In the genomic region with DNA sequence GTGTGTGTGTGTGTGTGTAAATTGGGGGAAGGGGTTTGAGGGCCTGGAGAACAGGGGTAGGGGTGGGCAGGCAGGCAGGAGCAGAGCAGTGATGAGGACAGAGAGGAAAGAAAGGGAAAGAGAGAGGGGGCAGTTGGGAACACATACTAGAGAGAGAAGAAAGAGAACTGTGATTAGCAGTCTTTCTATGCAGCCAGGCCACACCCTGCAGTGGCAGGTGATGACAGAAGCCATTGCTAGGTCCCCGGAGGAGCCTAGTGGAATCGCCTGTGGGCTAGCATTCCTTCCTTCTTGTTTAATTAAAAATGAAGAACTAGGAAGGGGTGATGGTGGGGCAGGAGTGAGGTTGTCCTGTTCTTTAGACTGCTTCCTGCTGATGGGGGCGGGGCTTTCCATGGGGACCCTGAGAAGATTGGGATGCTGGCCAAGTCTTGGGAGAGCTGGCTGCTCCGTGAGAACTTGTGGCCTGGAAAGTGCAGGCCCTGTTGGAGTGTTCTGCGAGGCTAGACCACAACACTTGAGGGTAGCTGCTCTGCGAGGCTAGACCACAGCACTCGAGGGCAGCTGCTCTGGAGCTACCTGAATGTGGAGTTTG, we compare ENCODE assay signal across 14 mouse cellular contexts. TPM values are rescaled to one million over a fixed set of nuclear protein-coding genes. Genes with fewer than 3 reads are reported as not detected.
DNase-seq lines count a peak whose midpoint lies in the region; ATAC-seq and TF ChIP-seq lines count a peak whose summit lies in the region.
"Had no signal": no experiment of that assay in that cellular context is flagged by ENCODE, and none has a peak within 500 bp of the region (broad histone marks: within the 10 kb centered on the region; RNA-seq: fewer than 3 reads in every experiment).

No protein-coding gene starts in this region.

- no peak overlapping the region for H3K9ac ChIP-seq in hindbrain, embryonic 16.5 days (ENCODE audit: low read depth, low read length)
- H3K9ac ChIP-seq in lung, embryonic 16.5 days (ENCODE audit: low read length): no peak overlapping the region
- no peak overlapping the region for H3K9ac ChIP-seq in forebrain, postnatal 0 days
- H3K9ac ChIP-seq: limb, embryonic 12.5 days; liver, postnatal 0 days had no signal

- H3K27ac ChIP-seq in hindbrain, embryonic 16.5 days (ENCODE audit: low read depth, low read length): no peak overlapping the region
- H3K27ac ChIP-seq in hindbrain, embryonic 10.5 days: no peak overlapping the region
- no peak overlapping the region for H3K27ac ChIP-seq in lung, embryonic 16.5 days (ENCODE audit: low read length)
- H3K27ac ChIP-seq in forebrain, postnatal 0 days (ENCODE audit: low read depth, low read length): no peak overlapping the region
- H3K27ac ChIP-seq: hindbrain, postnatal 0 days; limb, embryonic 12.5 days had no signal

- no peaks in the 10 kb centered on the region for H3K9me3 ChIP-seq in hindbrain, embryonic 16.5 days (ENCODE audit: control insufficient read depth, low read length)
- no peaks in the 10 kb centered on the region for H3K9me3 ChIP-seq in hindbrain, embryonic 10.5 days
- no peaks in the 10 kb centered on the region for H3K9me3 ChIP-seq in lung, embryonic 16.5 days (ENCODE audit: control insufficient read depth, low read length)
- no peaks in the 10 kb centered on the region for H3K9me3 ChIP-seq in forebrain, postnatal 0 days (ENCODE audit: low read length)
- H3K9me3 ChIP-seq: limb, embryonic 12.5 days had no signal

- no peak overlapping the region for H3K4me2 ChIP-seq in hindbrain, embryonic 16.5 days (ENCODE audit: low read length)
- H3K4me2 ChIP-seq in lung, embryonic 16.5 days (ENCODE audit: low read depth, low read length): no peak overlapping the region
- H3K4me2 ChIP-seq in forebrain, postnatal 0 days (ENCODE audit: low read depth): no peak overlapping the region
- H3K4me2 ChIP-seq: limb, embryonic 12.5 days had no signal

- H3K4me3 ChIP-seq in hindbrain, embryonic 16.5 days (ENCODE audit: low read length): no peak overlapping the region
- H3K4me3 ChIP-seq in hindbrain, embryonic 10.5 days: no peak overlapping the region
- H3K4me3 ChIP-seq in lung, embryonic 16.5 days (ENCODE audit: low read length): no peak overlapping the region
- no peak overlapping the region for H3K4me3 ChIP-seq in forebrain, postnatal 0 days (ENCODE audit: low read depth, low read length)
- H3K4me3 ChIP-seq: limb, embryonic 12.5 days had no signal

- peak; percentile 26; the same call in 1 of the 2 replicates for ATAC-seq in hindbrain, embryonic 16.5 days
- peak; percentile 71; the same call in 1 of the 2 replicates for ATAC-seq in lung, embryonic 16.5 days (ENCODE audit: low read depth)
- ATAC-seq in forebrain, postnatal 0 days: 0 out of 2 replicates have a peak, but pooled peaks have one; percentile 10
- ATAC-seq: hindbrain, postnatal 0 days; liver, postnatal 0 days had no signal

- no peaks in the 10 kb centered on the region for H3K27me3 ChIP-seq in hindbrain, embryonic 16.5 days (replicated peaks; ENCODE audit: control insufficient read depth, insufficient read depth, low read length)
- H3K27me3 ChIP-seq in hindbrain, embryonic 10.5 days (ENCODE audit: insufficient read depth, poor library complexity, severe bottlenecking): no peaks in the 10 kb centered on the region
- no peaks in the 10 kb centered on the region for H3K27me3 ChIP-seq in lung, embryonic 16.5 days (ENCODE audit: control insufficient read depth, insufficient read depth, low read depth, low read length)
- H3K27me3 ChIP-seq in forebrain, postnatal 0 days (ENCODE audit: insufficient read depth, low read length): no peaks in the 10 kb centered on the region
- H3K27me3 ChIP-seq: limb, embryonic 12.5 days had no signal

- WGBS in hindbrain, embryonic 16.5 days: 65% methylated on average over 7 of the region's 7 CpGs
- 79% methylated on average over 7 of the region's 7 CpGs for WGBS in hindbrain, embryonic 10.5 days
- 43% methylated on average over 7 of the region's 7 CpGs for WGBS in lung, embryonic 16.5 days
- 43% methylated on average over 7 of the region's 7 CpGs for WGBS in forebrain, postnatal 0 days

- no peak for TF ChIP-seq CTCF in forebrain, postnatal 0 days (IDR thresholded peaks at IDR 0.05; ENCODE audit: low read depth)

- H3K36me3 ChIP-seq in hindbrain, embryonic 16.5 days (ENCODE audit: control insufficient read depth, insufficient read depth, low read length): peaks cover 15% of the 10 kb centered on the region
- peaks cover 78% of the 10 kb centered on the region for H3K36me3 ChIP-seq in hindbrain, embryonic 10.5 days
- H3K36me3 ChIP-seq in lung, embryonic 16.5 days (ENCODE audit: control insufficient read depth, insufficient read depth, low read length): peaks cover 9% of the 10 kb centered on the region
- peaks cover 59% of the 10 kb centered on the region for H3K36me3 ChIP-seq in forebrain, postnatal 0 days (ENCODE audit: insufficient read depth)

- no peak for DNase-seq in hindbrain, embryonic 10.5 days (ENCODE audit: low spot score)
- DNase-seq in lung, postnatal 14 days: no peak
- DNase-seq in right cerebral cortex, postnatal 14 days: peak; percentile 5
- no peak for DNase-seq in right cerebral cortex, postnatal 4 days
- DNase-seq in forebrain, postnatal 0 days: no peak
- no peak for DNase-seq in embryo, embryonic 9.5 days (ENCODE audit: extremely low spot score)
- DNase-seq: cerebellum, adult 11 months; gastrocnemius, postnatal 36 days; liver, postnatal 0 days; thymus, postnatal 14 days had no signal

- H3K4me1 ChIP-seq in hindbrain, embryonic 16.5 days (ENCODE audit: control insufficient read depth, insufficient read depth, low read depth, low read length): no peaks in the 10 kb centered on the region
- peaks cover 11% of the 10 kb centered on the region; the same call in 1 of the 2 replicates for H3K4me1 ChIP-seq in hindbrain, embryonic 10.5 days (replicated peaks)
- peaks cover 6% of the 10 kb centered on the region for H3K4me1 ChIP-seq in lung, embryonic 16.5 days (replicated peaks; ENCODE audit: control insufficient read depth, insufficient read depth, low read length)
- no peaks in the 10 kb centered on the region for H3K4me1 ChIP-seq in forebrain, postnatal 0 days (ENCODE audit: insufficient read depth)

RNA-seq across cellular contexts. Expression of gene Ssx2ip, which starts 20.0 kb away (rescaled TPM):
- polyA plus RNA-seq in hindbrain, embryonic 16.5 days (2015; fragmentation: Nextera tagmentation; extraction: Ambion mirVana): 17.9 and 18.8 TPM in 2 replicates
- 20.2 and 26.0 TPM in 2 replicates for polyA plus RNA-seq in hindbrain, embryonic 10.5 days (2016; fragmentation: Nextera tagmentation; extraction: Ambion mirVana)
- 31.9 and 33.6 TPM in 2 replicates for polyA plus RNA-seq in lung, embryonic 16.5 days (2015; fragmentation: Nextera tagmentation; extraction: Ambion mirVana)
- total RNA-seq in forebrain, postnatal 0 days (2014; rRNA removed): 43.2 and 43.5 TPM in 2 replicates
- polyA plus RNA-seq in forebrain, postnatal 0 days (2015; fragmentation: Nextera tagmentation; extraction: Ambion mirVana): 19.8 and 26.6 TPM in 2 replicates

RNA-seq across cellular contexts. Expression of gene Ctbs, which starts 25.2 kb away (rescaled TPM):
- polyA plus RNA-seq in hindbrain, embryonic 16.5 days (2015; fragmentation: Nextera tagmentation; extraction: Ambion mirVana): 5.0 and 5.7 TPM in 2 replicates
- 4.3 and 5.6 TPM in 2 replicates for polyA plus RNA-seq in hindbrain, embryonic 10.5 days (2016; fragmentation: Nextera tagmentation; extraction: Ambion mirVana)
- polyA plus RNA-seq in lung, embryonic 16.5 days (2015; fragmentation: Nextera tagmentation; extraction: Ambion mirVana): 11.3 and 11.7 TPM in 2 replicates
- total RNA-seq in forebrain, postnatal 0 days (2014; rRNA removed): 7.5 and 9.9 TPM in 2 replicates
- polyA plus RNA-seq in forebrain, postnatal 0 days (2015; fragmentation: Nextera tagmentation; extraction: Ambion mirVana): 3.8 and 4.4 TPM in 2 replicates

Comparison
In these comparisons a context has a peak if more than half of its experiments do, and no peak if none do; other contexts are left out.
1. ATAC-seq: peak in every context shown above with its lines; median percentile 71 in lung, embryonic 16.5 days; 26 in hindbrain, embryonic 16.5 days; 10 in forebrain, postnatal 0 days.